Mouse (Mus musculus) ES-E14 (cell line): ENCODE data around the gene Col4a3.

Experiments used
- CHD2 ChIP-seq: IDR thresholded peaks from 2 replicates; pipeline ENCODE4 v1.6.1; 2014; ENCODE audit warnings: mild to moderate bottlenecking, low read depth, low read length, inconsistent platforms
- HCFC1 ChIP-seq: IDR thresholded peaks from 2 replicates; pipeline ENCODE4 v1.6.1; 2012; ENCODE audit warnings: low read length, inconsistent platforms, borderline replicate concordance; ENCODE audit not compliant: insufficient read depth
- ZNF384 ChIP-seq: IDR thresholded peaks from 2 replicates; pipeline ENCODE4 v1.6.1; 2012; ENCODE audit warnings: low read depth, low read length, inconsistent platforms

DNA sequence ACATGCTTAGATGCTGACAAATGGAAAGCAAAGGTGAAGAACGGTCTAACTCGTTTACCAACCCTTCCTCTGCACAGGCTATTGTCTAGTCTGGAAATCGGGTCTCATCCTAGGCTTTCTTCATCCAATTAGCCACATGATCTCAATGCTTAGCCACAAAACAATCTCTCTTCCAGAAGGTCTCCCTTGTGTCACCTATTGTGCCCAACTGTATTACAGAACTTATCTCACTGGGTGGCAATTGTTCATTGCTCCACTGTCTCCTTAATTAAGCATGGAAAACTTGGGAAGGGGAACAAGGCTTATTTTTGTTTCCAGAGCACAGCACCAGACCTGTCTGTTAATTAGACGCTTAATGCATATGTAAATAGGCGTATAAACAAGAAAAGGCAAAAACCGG, 101.2 kb downstream of the Col4a3 start:
- no peak for TF ChIP-seq ZNF384
- TF ChIP-seq HCFC1 = no peak
- TF ChIP-seq CHD2 = no peak
